Mouse (Mus musculus): Measurements from ENCODE around the gene Ghrl.
"Not testable (repeated sequence)": the region's sequence is repeated elsewhere in the genome, so short reads cannot be mapped to it uniquely, and the experiment has no call there.

The Ghrl gene

GRCm38 (mm10) chr6:113696582-113697221 is 23.0 kb downstream of the Ghrl start, which contains the start of gene Tatdn2:
Gene Tatdn2, plus strand, starts transcription at chr6:113697050.
- DNase-seq = peak; percentile 89 to 97

- no peak for DNase-seq
Observed at GRCm38 (mm10) chr6:113695766-113696355, 23.8 kb downstream of the Ghrl start.

DNA sequence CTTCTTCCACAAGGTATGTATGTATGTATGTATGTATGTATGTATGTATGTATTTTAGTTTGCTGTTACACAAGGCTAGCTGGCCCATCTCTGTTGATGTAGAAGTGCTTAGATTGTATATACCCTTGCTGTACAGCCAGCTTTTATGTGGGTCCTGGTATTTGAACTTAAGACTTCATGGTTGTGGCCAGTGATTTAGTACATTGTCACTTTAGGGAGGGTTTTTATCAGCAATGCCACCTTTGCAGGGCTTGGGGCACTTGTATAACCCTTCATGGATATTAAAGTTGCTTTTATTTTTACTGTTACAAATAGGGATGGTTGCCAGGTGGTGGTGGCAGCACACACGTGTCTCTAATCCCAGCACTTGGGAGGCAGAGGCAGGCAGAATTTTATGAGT is 24.5 kb downstream of the Ghrl start:
- no peak for DNase-seq

GRCm38 (mm10) chr6:113693377-113693776 is 26.3 kb downstream of the Ghrl start:
- no peak for DNase-seq

DNA sequence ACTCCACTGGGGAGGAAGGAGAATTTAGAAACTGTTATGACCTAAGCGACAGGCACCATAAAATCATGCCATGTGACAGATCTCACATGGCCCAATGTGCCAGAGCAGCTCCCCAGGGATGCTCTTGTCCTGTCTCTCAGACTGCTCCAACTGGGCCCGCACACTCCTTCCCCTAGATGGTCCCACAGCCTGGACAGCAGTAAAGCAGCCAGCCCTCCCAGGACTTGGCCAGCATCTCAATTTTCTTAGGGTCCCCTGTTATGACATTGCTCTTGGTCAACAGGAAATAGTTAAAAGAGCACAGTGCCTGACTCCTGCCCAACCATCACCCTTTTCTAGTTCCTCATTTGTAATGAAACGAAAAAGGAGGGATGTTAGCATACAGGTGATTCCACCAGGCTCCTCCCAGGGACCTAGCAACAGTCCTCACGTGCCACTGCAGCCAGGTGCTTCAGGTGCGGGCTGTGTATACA is 27.0 kb downstream of the Ghrl start:
- peak in 1 of 2 experiments; percentile 26 for DNase-seq

DNA sequence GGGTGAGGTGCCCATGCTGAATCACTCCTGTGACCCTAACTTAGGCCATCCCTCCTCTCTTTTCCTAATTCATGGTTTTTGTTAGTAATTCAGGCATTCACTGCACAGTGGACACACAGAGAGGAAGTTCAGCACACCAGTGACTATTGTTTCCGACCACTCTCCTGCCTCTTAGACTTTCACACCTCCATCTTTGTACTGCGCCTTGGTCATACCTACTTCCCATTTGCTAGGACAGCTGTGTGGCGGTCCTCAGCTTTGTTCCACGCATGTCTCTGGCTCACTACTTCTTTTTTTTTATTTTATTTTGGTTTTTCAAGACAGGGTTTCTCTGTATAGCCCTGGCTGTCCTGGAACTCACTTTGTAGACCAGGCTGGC is 28.6 kb downstream of the Ghrl start:
- DNase-seq = no peak

- DNase-seq = no peak
Observed at GRCm38 (mm10) chr6:113690400-113691083, 29.1 kb downstream of the Ghrl start.

DNA sequence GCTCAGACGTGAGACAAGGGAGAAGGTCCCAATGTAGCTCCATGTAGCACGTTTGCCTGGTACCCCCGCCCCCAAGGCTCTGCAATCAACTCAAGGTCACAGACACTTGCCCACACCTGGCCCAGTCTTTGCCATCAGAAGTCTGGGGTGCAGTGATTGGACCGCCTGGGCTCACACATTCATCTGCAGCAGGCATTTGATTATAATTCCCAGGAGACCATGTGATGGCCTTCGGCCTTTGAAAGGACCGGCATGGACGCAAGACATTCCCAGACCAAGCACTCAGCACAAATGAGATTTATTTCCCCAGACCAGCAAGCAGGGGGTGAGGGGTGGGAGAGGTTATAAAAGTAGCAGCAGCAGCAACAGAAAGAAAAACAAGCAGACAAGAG is 29.7 kb downstream of the Ghrl start:
- DNase-seq = no peak

- no peak for DNase-seq
Observed at GRCm38 (mm10) chr6:113686551-113687125, 33.0 kb downstream of the Ghrl start.

- DNase-seq = no peak
Observed at GRCm38 (mm10) chr6:113683081-113683825, 36.4 kb downstream of the Ghrl start.

- DNase-seq = peak; percentile 78 to 92
Observed at GRCm38 (mm10) chr6:113681271-113681670, 38.4 kb downstream of the Ghrl start.

GRCm38 (mm10) chr6:113679993-113680566 is 39.6 kb downstream of the Ghrl start:
- DNase-seq = no peak

DNA sequence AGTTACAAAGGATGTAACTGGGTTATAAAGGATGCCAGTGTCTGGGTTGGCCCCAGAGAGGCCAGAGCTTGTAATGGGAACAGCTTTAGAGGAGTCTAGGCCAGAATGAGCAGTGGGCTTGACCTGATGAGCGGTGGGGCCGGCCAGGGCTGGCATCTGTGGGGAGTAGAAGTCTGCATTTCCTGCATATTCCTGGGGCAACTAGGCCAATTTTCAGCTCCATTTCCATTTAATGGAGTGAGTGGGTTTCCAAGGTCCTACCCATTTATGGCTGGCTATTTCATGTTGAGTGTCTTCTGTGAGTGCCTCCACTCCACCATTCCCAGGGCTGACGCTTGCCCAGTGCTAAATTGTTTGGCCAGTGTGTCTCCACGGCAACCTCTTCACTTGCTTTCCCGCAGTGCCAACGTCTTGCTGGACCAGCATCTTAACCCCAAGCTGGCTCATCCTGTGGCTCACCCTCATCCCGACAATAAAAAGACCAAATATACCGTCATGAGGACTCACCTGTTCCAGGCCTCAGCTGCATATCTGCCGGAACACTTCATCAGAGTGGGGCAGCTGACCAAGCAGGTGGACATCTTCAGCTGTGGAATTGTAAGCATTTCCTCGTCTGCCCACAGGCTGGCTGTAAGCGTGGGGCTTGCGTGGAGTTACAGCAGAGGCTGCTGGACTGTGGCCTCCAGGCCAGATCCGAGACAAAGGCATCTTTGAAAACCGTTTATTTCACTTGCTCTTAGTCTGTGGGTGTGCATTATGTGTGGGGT is 41.3 kb downstream of the Ghrl start:
- no peak for DNase-seq

DNA sequence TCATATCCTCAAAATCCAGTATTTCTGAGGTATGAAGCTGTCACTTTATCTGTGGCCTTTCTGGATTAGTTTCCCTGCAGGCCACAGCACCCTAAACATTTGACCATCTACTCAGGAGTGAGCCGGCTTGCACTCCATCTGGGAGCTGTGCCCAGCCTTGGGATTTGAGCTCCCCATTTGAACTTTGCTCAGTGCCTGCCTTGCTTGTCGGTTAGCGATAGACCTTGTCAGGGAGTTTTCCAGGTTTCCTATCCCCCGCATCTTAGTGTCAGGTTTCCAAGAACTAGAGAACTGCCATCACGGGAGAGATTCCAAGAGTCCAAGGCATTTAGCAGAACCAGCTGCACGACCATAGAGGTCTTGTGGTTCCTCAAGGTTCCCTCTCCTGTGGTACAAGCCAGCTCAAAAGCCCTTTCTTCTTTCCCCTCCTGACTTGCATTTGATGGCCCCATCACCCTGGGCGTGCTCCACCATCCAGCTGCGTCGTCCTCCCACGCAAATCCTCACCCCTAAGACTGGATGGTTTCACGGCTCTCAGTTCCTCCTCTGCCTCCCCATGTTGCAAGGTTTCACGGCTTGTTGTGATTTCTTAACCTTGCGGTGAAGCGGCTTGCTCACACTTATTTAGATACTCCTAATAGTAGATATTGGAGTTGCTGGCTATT is 42.5 kb downstream of the Ghrl start:
- no peak for DNase-seq

DNA sequence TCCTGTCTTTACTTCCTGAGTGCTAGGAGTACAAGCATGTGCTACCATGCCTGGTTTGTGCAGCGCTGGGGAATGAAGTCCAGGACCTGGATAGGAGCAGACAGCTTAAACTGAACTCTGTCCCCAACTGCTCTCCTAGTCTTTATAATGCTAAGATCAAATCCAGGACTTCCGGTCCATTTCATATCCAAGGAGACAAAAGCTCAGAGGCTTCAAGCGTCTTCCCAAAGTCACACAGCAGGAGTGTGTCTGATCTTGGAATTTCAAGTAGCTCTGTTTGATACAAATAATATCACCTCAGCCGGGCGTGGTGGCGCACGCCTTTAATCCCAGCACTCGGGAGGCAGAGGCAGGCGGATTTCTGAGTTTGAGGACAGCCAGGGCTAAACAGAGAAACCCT is 43.7 kb downstream of the Ghrl start:
- DNase-seq = no peak

DNA sequence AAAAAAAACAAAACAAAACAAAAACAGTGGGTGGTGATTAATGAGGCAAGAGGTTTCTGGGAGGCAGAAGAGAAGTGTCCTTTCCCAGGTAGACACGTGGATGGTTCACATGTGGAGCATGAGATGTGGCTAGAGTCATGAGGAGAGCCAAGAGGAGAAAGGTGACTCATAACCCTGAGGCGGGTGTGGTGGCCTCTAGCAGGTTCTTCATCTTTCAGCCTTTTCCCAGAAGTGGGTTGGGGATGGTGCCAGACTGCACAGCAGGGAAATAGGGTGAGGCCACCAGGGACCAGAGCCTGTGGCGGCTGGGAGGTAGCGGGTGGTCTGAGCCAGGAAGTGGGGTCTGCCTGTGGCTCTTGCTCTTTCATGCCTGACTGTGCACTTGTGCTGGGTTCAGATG is 44.4 kb downstream of the Ghrl start:
- DNase-seq = no peak

GRCm38 (mm10) chr6:113672989-113673388 is 46.7 kb downstream of the Ghrl start:
- no peak for DNase-seq

DNA sequence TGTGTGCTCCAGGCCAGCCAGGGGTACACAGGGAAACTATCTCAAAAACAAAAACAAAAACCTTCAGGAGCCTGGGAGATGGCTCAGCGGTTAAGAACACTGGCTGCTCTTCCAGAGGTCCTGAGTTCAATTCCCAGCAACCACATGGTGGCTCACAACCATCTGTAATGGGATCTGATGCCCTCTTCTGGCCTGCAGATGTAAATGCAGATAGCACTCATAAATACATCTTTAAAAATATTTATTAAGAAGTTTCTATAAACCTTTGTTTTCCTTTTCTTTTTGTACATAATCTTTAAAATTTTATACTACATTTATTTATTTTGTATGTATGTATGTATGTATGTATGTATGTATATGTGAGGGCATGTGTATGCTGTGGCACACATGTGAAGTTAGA is 47.7 kb downstream of the Ghrl start:
- not testable (repeated sequence) for DNase-seq

DNA sequence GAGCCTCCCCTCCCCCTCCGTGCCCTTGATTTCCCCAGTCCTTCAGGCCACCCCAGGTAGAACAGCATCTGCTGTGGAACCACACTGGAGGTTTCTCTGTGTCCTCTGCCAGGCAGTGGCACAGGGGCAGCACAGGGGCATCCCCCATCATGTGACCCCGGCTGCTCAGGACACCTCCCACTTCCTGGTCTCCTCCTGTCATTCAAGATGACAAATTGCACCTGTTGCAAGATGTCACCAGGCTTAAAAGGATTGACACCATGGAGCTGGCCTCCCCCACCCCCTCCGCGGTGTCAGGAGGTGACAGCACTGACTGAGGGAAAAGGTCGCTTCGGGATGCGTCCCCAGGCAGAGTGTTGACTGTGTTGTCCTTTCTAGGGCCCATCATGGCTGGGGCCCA is 49.9 kb downstream of the Ghrl start:
- peak in 1 of 2 experiments; percentile 57 for DNase-seq

DNA sequence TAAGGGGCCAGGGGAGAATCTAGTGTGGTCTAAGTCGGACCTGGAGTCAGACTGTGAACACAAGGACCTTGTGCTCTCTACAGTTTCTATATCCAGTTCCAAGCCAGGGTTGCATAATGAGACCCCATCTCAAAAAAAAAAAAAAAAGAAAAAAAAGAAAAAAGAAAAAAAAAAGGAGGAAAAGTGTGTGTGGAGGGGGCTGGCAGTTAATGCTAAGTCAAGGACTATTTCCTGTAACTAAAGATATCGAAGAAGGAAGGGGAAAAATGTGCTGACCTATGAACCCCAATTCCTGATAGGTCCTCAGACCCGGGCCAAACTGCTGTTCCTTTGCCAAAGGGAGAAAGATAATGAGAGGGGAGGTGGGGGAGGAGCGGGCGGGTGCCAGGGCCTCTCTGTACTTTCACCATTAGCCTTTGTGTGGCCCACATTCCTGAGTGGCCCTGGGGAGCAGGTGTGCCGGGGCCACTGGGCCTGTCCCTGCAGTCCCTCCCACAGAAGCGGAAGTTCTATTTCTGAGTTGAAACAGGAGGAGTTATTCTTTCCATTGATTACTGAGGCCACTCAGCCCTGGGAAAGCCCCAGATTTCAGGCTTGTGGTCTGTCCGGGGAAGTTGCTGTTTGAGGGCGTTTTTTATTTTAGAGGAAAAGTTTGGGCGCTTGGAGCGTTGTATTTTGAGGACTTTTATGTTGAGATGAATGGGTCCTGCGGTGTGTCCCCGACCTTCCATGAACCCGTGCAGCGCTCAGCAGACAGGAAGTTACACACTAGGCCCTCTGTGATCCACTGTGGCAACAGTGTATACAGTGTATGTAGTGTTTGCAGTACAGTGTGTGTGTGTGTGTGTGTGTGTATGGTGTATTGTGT is 51.2 kb downstream of the Ghrl start:
- DNase-seq = peak in 1 of 2 experiments; percentile 57

Measured in spleen, adult 18-20 months (tissue).